Mouse (Mus musculus) hindbrain, embryonic 10.5 days (tissue): ENCODE measurements around the gene Smyd5. TPM values are rescaled to one million over a fixed set of nuclear protein-coding genes. Genes with fewer than 3 reads are reported as not detected.
"Not testable (repeated sequence)": the region's sequence is repeated elsewhere in the genome, so short reads cannot be mapped to it uniquely, and the experiment has no call there.

Experiments
- DNase-seq: peaks from one replicate; pipeline ENCODE4 v3.0.0-alpha.2; 2017; ENCODE audit warnings: low spot score
- H3K27ac ChIP-seq: fragments of 300-500 bp; sonication (generic); 2 replicates; pipeline ENCODE4 v1.5.1; 2016; ENCODE audit warnings: mild to moderate bottlenecking, moderate library complexity
- H3K27me3 ChIP-seq: fragments of 300-500 bp; sonication (generic); 2 replicates; pipeline ENCODE4 v1.6.1; 2016; ENCODE audit warnings: mild to moderate bottlenecking; ENCODE audit not compliant: poor library complexity, insufficient read depth, severe bottlenecking
- H3K36me3 ChIP-seq: fragments of 300-500 bp; sonication (generic); 2 replicates; pipeline ENCODE4 v1.6.1; 2016; ENCODE audit warnings: mild to moderate bottlenecking, moderate library complexity
- H3K4me1 ChIP-seq: fragments of 300-500 bp; sonication (generic); replicated peaks from 2 replicates; pipeline ENCODE4 v1.6.1; 2016; ENCODE audit warnings: mild to moderate bottlenecking
- H3K4me3 ChIP-seq: fragments of 300-500 bp; sonication (generic); 2 replicates; pipeline ENCODE4 v1.5.1; 2016; ENCODE audit warnings: mild to moderate bottlenecking, moderate library complexity
- H3K9me3 ChIP-seq: fragments of 300-500 bp; sonication (generic); 2 replicates; pipeline ENCODE4 v1.6.1; 2016; ENCODE audit warnings: mild to moderate bottlenecking, moderate library complexity
- whole genome bisulfite sequencing: fragments of 180-500 bp; shearing (Covaris S2); methylation state at CpG from one replicate; pipeline ENCODE4 v1.1.7; 2016; 5-methylcytosine and 5-hydroxymethylcytosine counted together
- polyA plus RNA-seq: library from polyadenylated mRNA; unstranded; fragments of >200 nt; fragmentation: Nextera tagmentation; extraction: Ambion mirVana; gene quantifications from 2 replicates; pipeline ENCODE4 v1.2.1, GENCODE M21; 2016

Smyd5 gene
- polyA plus RNA-seq, 1 experiment from 2014 or later: 69.3 TPM

DNA sequence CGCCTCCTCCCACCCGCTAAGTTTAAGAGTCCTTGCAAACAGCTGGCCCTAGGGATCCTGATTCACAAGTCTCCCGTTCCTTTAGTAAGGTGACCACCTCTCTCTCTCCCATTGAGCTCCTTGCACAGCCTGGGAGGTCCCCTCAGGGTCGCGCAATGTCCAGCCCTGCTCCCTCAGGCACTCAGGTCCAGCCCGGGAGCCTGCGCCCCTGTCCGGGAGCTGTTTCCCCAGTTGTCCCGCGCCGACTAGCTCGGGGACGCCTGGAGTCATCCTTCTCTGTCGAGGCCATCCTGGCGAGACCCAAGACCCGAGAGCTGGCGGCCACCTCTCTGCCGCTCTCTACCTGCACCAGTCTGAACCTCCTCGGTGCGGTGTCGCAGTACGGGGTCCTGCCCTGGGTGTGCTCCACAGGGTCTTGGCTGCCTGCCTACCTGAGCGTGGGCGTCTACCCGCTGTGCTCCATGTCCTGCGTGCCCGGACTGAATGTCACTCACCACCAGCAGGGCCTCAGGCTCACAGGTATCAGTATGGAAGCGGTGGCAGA lies 7.9 kb upstream of the Smyd5 start, which contains the start of gene Noto:
Gene Noto, plus strand, starts transcription at position 51 of the 544 bp plus-strand sequence.
- peaks cover 10% of the 10 kb centered on the region for H3K4me1 ChIP-seq
- WGBS: 11% methylated on average over 28 of the region's 28 CpGs
- peak within 1 kb of the TSS; percentile 34 for H3K4me3 ChIP-seq
- H3K36me3 ChIP-seq: no peaks in the 10 kb centered on the region
- DNase-seq: no peak
- peaks cover 57% of the 10 kb centered on the region for H3K27me3 ChIP-seq
- no peak within 1 kb of the TSS for H3K27ac ChIP-seq
- no peaks in the 10 kb centered on the region for H3K9me3 ChIP-seq

DNA sequence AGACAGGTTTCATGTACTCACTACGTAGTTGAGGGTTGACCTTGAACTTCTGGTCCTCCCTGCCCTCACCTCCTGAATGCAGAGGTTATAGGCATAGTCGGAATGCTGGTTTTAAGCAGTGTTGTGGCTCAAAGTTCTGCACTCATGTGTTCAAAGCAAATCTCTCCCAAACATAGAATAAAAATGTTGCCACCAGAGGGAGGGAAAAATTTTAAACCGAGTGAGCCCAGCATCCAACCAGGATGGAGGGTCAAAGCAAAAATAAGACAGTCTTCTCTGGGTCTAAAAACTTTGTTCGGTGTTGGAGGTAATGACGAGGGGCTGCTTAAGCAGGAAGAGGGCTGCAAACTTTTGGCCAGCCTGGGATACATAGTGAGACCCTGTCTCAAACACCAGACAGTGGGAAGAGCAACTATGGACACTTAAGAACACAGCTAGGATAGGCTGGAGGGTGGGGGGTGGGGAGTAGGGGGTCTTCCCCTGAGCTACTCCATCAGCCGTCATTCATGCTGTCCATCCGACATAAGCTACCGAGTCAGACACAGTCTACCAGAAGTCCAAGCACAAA lies 431 bp upstream of the Smyd5 start:
- Histone ChIP-seq H3K4me3 (peak overlapping the region; percentile 91), H3K27ac (peak overlapping the region; percentile 90), H3K27me3 (peaks cover 15% of the 10 kb centered on the region), H3K36me3 (no peaks in the 10 kb centered on the region), H3K9me3 (no peaks in the 10 kb centered on the region), H3K4me1 (peaks cover 22% of the 10 kb centered on the region)
- 49% methylated on average over 8 of the region's 8 CpGs for WGBS
- no peak for DNase-seq

DNA sequence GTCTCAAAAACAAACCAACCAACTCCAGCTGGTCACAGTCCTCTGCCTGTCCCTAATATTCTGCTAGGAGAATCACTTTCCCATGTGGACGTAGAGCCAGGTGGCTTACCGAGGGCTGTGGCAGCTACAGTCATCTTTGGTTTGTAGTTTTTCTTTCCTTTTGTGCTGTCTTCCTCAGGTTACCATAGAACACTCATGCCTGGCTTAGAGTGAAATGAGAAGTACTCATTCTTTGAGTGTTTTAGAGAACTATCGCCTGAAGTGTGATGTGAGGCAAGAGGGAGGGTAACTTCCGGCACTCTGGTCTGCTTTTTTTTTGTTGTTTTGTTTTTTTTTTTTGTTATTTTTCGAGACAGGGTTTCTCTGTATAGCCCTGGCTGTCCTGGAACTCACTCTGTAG lies 2.1 kb downstream of the Smyd5 start:
- no peaks in the 10 kb centered on the region for H3K27me3 ChIP-seq
- H3K27ac ChIP-seq: no peak overlapping the region
- H3K4me3 ChIP-seq: no peak overlapping the region
- peaks cover 12% of the 10 kb centered on the region for H3K36me3 ChIP-seq
- DNase-seq: no peak
- no peaks in the 10 kb centered on the region for H3K9me3 ChIP-seq
- WGBS: 83% methylated on average over 5 of the region's 5 CpGs
- peaks cover 22% of the 10 kb centered on the region for H3K4me1 ChIP-seq

DNA sequence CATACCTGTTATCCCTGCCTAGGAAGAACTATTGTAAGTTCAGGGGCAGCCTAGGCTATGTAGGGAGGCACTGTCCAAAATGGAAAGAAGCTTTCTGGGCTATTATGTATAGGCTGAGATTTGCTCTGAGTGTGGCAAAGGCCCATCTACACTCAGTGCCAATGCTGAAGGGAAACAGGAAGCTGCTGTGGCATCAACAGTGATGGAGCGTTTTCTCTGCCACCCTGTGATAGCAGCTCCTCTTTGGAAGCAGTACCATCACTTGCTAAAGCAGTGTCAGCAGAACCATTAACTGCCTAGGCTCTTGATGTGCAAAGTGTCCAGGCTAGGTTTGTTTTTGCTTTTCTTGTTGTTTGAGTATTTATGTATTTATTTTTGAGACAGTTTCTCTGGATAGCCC lies 4.4 kb downstream of the Smyd5 start:
- 88% methylated on average over 1 of the region's 1 CpGs for WGBS
- Histone ChIP-seq H3K27ac (no peak overlapping the region), H3K4me3 (no peak overlapping the region), H3K9me3 (no peaks in the 10 kb centered on the region), H3K36me3 (peaks cover 35% of the 10 kb centered on the region), H3K4me1 (peaks cover 22% of the 10 kb centered on the region), H3K27me3 (no peaks in the 10 kb centered on the region)
- no peak for DNase-seq

DNA sequence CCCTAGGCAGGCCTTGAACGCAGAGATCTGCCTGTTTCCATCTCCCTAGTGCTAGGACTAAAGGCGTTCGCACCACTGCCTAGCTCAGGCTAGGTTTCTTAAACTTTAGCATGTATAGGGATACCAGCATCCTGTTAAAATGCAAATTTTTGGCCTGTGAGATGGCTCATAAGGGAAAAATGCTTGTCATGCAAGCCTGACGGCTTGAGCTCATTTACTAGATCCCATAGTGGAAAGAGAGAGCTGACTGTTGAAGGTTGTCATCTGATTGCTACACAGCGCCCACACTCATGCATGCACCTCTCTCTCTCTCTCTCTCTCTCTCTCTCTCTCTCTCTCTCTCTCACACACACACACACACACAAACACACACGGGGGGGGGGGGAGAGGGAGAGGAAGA lies 4.8 kb downstream of the Smyd5 start:
- Histone ChIP-seq H3K9me3 (no peaks in the 10 kb centered on the region), H3K27ac (no peak overlapping the region), H3K36me3 (peaks cover 39% of the 10 kb centered on the region), H3K4me1 (peaks cover 19% of the 10 kb centered on the region), H3K4me3 (no peak overlapping the region), H3K27me3 (no peaks in the 10 kb centered on the region)
- 93% methylated on average over 5 of the region's 6 CpGs for WGBS
- no peak for DNase-seq

DNA sequence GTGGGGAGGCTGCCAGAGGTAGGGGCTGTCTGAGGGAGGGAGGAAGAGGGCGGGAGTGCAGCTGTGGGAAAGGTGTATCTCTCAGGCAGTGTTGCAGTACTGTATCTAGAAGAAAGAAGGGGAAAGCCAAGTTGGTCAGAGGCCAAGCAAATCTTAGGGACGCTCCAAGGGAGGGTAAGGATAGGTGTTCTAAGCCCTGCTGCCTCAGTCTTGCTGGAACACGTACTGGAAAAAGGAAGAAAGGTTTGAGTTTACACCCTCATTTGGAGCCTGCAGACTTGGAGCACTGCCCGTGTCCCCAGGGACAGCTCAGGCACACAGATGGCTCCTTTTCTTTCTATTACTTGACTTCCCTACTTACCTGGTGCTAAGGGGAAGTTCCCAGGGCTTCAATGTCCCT lies 9.4 kb downstream of the Smyd5 start:
- Histone ChIP-seq H3K36me3 (peaks cover 84% of the 10 kb centered on the region), H3K27me3 (no peaks in the 10 kb centered on the region), H3K27ac (no peak overlapping the region), H3K4me1 (no peaks in the 10 kb centered on the region), H3K9me3 (no peaks in the 10 kb centered on the region), H3K4me3 (no peak overlapping the region)
- WGBS: 88% methylated on average over 4 of the region's 4 CpGs
- no peak for DNase-seq

DNA sequence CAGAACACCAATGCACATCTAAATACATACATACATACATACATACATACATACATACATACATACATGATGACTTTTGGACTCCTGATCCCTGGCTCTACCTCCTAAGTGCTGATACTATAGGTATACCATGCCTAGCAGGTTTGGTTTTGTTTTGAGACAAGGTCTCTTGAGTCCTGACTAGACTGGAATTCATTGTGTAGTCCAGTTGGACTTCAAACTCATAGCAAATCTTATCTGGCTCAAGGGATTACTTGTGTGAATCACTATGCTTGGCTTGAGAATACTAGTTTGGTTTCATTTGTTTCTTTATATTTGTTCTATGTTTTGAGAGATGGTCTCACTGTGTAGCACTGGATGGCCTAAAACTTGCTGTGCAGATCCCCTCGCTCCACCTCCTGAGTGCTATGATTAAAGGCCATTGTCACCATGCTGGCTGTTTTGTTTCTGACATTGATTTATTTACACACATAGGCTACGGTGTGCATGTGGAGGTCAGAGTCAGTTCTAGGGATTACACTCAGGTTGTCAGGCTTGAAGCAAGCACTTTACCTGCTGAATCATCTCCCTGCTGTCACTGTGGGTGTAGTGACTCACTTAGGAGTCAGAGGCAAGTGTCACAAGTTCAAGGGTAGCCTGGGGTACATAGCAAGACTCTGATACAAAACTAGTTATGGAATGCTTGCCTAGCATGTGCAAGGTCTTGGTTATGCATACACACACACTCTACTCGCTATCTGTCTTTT lies 11.9 kb downstream of the Smyd5 start:
- Histone ChIP-seq H3K4me3 (no peak overlapping the region), H3K4me1 (no peaks in the 10 kb centered on the region), H3K27me3 (no peaks in the 10 kb centered on the region), H3K27ac (no peak overlapping the region), H3K9me3 (no peaks in the 10 kb centered on the region), H3K36me3 (peaks cover 91% of the 10 kb centered on the region)
- WGBS: 91% methylated on average over 3 of the region's 3 CpGs
- no peak for DNase-seq

DNA sequence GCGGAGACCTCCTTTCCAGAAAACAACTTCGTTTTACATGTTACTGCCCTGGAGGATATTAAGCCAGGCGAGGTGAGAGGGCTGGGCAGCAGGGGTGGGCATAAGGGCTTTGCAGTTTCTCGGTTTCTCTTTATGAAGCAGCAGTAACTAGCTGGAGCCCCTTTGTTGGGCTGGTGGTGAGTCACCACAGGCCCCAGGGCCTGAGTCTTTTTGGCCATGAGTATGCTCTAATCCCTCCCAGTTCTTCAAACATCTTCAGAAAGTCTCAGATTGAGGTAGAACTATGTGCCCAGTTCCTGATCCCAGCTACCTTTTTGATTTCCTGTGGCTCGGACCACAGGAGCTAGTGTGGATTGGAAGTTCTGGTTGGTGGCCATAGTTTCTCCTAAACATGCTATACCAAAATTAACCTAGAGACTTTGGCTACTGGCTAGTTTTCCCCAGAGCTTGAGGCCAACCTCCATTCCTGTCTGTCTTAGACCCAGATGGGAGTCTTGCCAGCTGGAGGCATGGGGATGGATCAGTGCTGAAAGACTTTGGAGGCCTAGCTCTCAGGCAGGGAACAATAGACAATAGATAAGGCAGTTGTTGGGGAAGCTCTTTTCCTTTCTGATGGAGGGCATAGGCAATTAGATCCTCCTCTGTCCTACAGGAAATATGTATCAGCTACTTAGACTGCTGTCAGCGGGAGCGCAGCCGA lies 12.6 kb downstream of the Smyd5 start:
- Histone ChIP-seq H3K4me3 (no peak overlapping the region), H3K4me1 (no peaks in the 10 kb centered on the region), H3K9me3 (no peaks in the 10 kb centered on the region), H3K27me3 (no peaks in the 10 kb centered on the region), H3K27ac (no peak overlapping the region), H3K36me3 (peaks cover 84% of the 10 kb centered on the region)
- DNase-seq: no peak
- WGBS: 86% methylated on average over 8 of the region's 8 CpGs

DNA sequence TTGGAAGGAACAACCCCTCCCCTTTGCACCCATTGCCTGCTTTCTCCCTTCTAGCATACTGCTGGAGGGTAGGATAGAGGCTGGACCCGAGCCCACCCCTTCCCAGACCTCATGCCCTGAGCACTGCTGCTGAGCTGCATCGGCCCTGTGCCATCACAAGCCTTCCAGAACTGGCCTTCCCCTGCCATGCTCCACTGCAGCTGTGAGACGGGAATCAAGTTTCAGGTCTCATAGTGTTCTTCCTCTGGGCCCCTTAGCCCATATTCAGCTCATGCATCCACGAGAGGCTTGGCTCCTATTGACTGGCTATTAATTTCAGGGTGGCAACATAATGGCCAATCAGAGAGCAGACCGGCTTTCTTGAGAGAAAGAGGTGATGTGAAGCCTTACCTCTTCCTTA lies 13.5 kb downstream of the Smyd5 start:
- Histone ChIP-seq H3K4me1 (peaks cover 2% of the 10 kb centered on the region; the same call in 1 of the 2 replicates), H3K36me3 (peaks cover 75% of the 10 kb centered on the region), H3K4me3 (no peak overlapping the region), H3K9me3 (no peaks in the 10 kb centered on the region), H3K27me3 (no peaks in the 10 kb centered on the region), H3K27ac (no peak overlapping the region)
- WGBS: 80% methylated on average over 5 of the region's 5 CpGs
- DNase-seq: no peak

DNA sequence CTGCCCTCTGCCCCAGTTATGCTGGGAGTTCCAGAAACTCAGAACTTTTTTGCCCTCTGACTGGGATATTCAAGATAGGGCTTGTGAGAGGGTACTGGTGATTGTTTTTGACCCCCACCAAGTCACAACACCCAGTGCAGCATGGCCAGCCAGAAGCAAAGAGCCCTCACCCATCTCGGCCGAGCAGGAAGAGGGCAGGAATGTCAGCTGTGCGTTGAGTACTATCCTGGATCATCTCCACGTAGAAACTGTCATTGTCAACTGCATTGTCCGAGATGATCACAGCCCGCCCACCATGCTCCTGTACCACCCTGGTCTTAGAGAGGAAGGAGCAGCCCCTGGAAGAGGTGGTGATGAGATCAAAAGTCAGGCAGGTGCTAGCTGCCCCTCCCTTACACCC lies 15.6 kb downstream of the Smyd5 start:
- no peak overlapping the region for H3K27ac ChIP-seq
- H3K36me3 ChIP-seq: peaks cover 54% of the 10 kb centered on the region
- DNase-seq: no peak
- H3K27me3 ChIP-seq: no peaks in the 10 kb centered on the region
- 89% methylated on average over 6 of the region's 6 CpGs for WGBS
- H3K4me3 ChIP-seq: no peak overlapping the region
- no peaks in the 10 kb centered on the region for H3K9me3 ChIP-seq
- peaks cover 13% of the 10 kb centered on the region for H3K4me1 ChIP-seq

DNA sequence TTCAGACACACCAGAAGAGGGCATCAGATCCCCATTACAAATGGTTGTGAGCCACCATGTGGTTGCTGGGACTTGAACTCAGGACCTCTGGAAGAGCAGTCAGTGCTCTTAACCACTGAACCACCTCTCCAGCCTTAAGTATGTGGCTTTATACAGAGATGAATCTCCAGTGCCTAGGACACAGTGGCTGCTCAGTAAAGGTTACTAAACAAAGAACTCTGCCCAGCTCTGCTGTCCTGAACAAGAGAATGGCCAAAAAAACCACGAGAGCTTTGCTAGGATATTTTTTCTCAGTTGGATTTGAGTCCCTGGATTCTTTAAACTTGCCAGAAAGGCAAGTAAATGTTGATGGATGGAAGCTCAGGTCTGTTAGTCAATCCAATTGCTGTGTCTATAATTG lies 18.4 kb downstream of the Smyd5 start:
- H3K27ac ChIP-seq, DNase-seq, H3K9me3 ChIP-seq, H3K27me3 ChIP-seq: not testable (repeated sequence)
- H3K36me3 ChIP-seq: peaks cover 44% of the 10 kb centered on the region
- WGBS: 68% methylated on average over 1 of the region's 1 CpGs
- peak overlapping the region; percentile 92 for H3K4me3 ChIP-seq
- H3K4me1 ChIP-seq: peaks cover 40% of the 10 kb centered on the region

DNA sequence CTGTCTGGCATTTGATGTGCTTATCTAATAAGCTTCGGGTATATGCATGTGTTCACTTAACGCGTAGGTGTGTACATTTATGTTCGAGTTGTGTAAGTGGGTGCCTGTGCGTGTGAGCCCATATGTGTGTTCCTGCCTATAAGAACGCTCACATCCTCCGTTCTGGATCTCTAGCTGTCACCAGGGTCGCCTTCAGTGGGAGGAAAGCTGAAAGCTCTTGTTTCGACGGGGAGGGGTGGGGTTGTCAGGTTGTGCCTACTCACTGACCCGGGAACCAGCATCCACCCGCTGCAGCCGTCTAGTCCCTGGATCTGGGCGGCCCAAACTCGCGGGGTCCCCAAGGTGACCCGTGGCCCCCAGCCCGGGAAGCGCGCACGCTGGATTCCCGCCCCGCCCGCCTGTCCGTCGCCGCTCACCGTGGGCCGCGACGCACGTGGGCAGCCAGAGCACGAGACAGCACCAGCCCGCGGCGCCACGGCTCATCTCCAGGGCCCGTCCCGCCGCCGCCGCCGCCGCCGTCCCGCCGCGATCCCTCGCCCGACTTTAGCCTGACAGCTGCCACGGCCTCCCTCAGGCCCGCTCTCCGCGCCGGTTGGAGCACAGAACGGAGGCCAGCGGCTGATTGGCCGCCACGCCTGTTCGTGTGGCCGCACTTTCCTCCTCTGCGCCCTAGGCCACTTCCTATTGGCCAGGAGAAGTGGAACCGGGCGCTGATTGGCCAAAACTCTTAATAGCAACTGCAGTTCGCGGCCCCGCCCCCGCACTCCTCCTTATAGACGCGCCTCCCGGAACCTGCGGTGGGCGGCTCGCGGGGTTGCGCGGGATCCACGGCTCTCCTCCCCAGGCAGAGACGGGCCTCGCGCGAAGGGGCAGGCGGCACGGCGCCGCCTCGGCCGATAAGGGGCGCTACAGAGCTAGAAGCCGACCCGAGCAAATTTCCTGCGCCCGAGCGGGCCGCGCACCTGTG lies 19.2 kb downstream of the Smyd5 start, which contains the start of gene Cct7:
Gene Cct7, plus strand, starts transcription at position 818 of the 967 bp plus-strand sequence.
- Histone ChIP-seq H3K36me3 (peaks cover 37% of the 10 kb centered on the region), H3K4me3 (peak within 1 kb of the TSS; percentile 92), H3K27ac (peak within 1 kb of the TSS; percentile 97), H3K4me1 (peaks cover 45% of the 10 kb centered on the region), H3K27me3 (no peaks in the 10 kb centered on the region), H3K9me3 (no peaks in the 10 kb centered on the region)
- 3% methylated on average over 96 of the region's 96 CpGs for WGBS
- DNase-seq: peak; percentile 99
